Mouse (Mus musculus): Measurements from ENCODE around the gene Dnajb13. TPM values are rescaled to one million over a fixed set of nuclear protein-coding genes. Genes with fewer than 3 reads are reported as not detected.

The Dnajb13 gene
- total RNA-seq (2015) (not detected in 2 replicates), total RNA-seq (2017) (0.16 and 0.44 TPM in 2 replicates)

DNA sequence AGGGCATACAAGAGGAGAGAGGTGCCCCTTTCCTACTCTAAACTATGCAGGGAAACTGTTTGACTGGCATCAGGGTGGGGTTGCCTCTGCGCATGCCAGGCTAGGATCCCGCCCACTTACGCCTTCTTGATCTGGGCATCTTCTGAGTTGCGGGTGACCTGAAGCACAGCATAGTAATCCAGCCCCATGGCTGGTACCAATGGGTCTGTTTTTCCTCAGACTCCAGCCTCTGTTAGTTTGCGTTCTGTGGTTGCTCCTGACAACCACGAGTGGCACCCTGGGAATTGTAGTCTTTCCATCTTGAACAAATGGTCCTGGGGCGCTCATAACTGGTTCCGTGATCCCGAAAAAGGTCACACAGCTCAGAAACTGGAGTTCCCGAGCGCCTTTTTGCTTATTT, at the start of gene Dnajb13:
TSS of gene Dnajb13 (minus strand) at position 388 of the 400 bp plus-strand sequence.
- no peak for ATAC-seq (ENCODE audit: poor library complexity, severe bottlenecking)

DNA sequence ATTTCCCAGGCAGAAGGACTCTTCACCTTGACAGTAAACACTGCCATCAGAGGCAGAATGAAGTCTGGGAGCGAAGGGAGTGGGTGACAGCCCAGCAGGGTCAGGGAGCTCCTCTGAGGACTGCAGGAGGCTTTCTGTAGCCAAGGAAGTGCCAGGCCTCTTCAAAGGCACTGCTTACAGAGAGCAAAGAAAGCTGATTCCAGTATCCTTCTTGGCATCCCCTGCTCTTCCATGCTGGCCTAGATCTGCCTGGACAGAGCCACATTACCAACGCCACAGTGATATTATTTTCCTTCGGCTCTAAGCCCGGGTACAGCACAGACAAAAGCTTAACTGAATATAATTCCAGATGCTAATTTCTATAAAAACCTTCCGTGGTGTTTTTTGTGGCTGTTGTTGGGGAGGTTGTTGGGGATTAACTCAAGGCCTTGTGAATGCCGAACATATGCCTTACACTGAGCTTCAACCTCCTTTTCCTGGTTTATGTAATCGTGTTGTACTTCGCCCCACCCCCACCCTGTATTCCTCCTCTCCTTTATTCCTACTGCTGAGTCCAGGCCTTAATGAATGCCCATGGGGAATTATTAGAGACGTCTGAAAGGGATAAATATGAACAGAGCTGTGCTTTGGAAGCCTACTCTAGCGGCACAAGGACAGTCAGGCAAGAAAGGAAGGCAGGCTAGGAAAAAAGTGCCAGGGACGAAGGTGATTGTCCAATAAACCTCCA, 47.3 kb upstream of the Dnajb13 start:
- no peak for ATAC-seq (ENCODE audit: poor library complexity, severe bottlenecking)

DNA sequence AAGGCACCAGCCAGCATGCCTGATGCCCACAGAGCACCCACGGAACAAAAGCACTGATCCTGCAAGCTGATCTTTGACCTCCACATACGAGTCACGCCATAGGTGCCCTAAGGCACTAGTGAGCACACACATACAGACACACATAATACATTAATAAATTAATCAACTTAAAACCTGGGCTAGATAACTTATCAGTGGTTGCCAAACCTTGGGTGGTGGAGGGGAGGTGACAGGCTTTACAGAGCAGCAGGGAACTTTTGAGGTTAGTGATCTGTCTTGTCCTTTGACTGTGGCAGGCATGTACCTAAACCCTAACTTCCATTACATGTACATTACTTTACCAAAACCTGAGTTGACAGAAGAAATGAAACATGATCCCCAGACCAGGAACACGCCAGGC, 44.6 kb upstream of the Dnajb13 start:
- no peak for ATAC-seq (ENCODE audit: poor library complexity, severe bottlenecking)

DNA sequence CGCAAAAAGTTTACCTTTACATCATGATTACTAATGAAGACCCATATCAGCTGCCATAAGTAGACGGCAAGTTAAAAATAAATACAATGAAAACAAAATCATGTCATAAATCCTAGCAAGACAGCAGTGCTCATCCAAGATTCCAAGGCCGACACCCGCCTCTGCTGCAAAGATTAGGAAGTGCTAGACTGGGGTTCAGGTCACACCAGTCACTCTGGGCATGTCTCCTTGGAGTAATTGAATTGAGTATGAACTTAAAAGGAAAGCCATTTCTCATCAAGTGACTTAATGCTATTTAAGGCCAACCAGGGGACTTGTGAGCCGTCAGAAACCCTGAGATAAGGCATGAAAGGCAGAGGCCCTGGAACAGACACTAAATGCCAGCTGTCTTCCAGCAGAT, 42.5 kb upstream of the Dnajb13 start:
- ATAC-seq (ENCODE audit: poor library complexity, severe bottlenecking): no peak

DNA sequence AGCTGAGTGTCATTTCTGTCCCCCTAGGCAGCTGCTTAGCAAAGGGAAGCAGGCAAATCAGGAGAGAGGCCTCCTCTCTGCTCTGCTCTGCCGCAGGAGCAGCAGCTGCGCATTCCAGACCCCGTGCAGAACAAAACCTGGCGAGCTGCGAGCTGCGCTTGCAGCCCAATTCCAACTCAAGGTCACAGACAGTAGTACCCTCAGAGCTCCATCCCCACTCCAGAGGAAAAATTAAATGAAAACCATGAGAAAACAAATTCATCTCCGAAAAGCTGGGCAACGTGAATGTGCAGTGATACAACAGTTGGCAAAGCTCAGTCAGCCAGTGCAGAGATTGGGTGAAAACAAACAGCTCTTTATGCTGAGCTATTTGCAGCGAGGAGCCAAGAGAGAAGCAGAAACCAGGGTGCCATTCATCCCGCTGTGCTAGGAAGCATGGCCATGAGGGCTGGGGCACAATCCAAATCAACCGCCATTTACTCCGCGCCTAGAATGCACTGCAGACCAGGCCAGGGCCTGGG, 40.7 kb upstream of the Dnajb13 start:
- no peak for ATAC-seq (ENCODE audit: poor library complexity, severe bottlenecking)

DNA sequence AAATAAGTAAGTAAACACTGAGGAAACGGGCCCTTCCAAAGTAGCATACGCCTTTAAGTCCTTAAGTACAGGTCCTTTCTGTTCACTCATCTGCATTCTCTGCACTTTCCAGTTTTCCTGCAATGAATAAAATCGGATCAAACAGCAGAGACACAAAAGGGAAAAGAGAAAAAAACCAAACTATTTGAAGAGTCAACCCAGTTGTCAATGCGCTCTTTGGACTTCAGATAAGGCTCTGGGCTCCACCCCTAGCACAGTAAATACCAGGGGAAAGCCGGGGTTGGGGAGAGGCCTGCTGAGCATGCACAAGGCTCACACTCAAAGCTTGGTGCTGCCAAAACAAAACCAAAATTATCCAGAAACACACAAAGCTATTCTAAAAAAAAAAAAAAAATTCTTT, 40.2 kb upstream of the Dnajb13 start:
- ATAC-seq (ENCODE audit: poor library complexity, severe bottlenecking): no peak

DNA sequence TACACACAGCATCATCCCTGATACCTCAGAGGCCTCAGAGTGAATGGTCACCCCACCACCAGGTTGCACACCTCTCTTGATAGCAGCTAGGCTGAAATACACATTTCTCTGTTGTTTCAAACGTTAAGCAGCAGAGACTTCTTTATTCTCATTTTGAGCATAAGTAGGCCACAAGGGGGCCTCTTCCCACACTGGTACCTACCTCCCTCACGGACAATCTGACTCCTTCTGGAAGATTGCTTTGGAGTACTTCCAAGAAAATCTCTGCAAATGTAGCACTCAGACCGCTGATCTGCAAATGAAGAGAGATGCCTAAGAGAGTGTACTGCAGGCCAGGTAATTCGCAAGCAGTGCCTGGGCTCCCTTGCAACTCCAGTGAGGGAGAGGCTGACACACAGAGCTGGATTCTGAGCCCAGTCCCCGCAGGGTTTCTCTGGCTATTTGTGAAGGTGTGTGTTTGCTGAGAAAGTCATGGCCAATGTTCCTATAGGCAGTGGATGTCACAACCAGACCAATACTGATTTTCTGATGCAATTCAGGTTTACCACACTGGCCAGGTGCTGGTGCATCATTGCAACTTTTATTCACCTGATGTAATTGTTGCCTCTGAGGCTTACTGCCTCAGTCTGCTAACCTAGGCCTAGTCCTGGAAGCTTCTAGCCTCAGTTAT, 35.7 kb upstream of the Dnajb13 start:
- no peak for ATAC-seq (ENCODE audit: poor library complexity, severe bottlenecking)

DNA sequence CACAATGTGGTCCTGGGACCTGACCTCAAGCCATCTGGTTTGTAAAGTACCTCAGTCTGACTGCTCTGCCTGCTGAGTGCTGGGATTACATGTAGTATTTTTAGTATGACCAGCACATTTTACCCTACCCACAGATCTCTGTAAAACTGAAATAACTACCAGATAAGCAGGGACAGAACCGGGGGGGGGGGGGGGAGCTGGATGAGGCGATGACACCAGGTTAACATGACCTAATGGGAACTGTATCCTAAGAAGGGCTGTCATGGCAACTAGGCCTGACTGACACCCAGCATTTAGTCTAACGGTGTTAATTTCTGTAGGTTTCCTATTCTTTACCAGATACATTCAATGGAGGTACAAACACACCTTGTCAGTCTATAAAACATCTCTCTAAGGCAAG, 35.0 kb upstream of the Dnajb13 start:
- ATAC-seq (ENCODE audit: poor library complexity, severe bottlenecking): no peak

DNA sequence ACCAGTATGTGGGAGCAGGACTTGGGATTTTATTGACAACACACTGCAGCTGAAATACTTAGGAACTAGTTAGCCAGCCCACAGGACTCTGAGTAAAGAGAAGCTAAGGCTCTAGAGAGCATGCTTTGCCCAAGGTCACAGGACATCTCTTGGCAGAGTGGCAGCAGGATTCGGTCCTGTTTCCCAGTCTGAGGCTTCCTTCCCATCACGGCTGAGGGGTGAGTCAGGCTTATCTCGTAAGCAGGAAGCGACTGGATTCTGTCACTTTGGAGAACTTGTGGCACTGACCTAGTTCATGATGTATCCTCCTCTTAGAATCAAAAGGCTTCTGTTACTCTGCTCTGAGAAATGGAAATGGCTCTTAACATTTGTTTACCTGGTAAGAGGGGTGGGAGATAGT, 32.9 kb upstream of the Dnajb13 start:
- ATAC-seq (ENCODE audit: poor library complexity, severe bottlenecking): no peak

DNA sequence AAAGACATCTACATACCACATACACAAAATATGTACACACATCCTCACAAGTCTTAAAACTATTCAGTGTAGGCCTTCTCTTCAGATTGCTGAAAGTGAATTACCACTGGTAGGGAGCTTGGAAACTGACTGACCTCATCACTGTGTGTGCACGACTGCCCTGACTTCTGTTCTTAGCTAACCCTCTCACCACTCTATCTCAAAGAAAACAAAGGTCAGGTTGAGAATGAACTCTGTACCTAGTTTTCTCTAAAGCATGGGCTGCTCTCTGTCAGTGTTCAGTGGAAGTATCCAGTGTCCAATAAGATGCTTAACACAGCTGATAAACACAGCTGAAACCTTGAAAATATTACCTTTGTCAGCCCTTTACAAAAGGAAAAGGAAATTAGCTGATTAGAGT, 29.7 kb upstream of the Dnajb13 start:
- no peak for ATAC-seq (ENCODE audit: poor library complexity, severe bottlenecking)

DNA sequence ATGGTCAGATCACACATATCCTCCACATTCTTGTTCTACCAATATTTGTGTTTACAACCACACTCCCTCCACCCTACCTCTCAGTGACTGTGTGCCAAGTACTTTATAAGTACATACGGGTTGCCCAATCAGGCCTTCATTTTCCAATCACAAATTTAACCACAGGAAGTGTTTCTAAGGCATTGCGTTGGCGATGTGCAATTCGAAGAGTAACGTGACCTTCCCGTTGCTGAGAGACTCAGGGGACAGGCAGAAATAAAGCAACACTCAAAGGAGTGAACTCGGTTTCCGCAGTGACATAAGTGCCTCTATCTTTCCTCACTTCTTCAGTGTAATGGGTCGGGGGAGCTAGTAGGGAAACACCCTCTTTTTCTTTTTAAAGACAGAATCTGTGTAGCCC, 24.8 kb upstream of the Dnajb13 start:
- peak; percentile 77 for ATAC-seq (ENCODE audit: poor library complexity, severe bottlenecking)

DNA sequence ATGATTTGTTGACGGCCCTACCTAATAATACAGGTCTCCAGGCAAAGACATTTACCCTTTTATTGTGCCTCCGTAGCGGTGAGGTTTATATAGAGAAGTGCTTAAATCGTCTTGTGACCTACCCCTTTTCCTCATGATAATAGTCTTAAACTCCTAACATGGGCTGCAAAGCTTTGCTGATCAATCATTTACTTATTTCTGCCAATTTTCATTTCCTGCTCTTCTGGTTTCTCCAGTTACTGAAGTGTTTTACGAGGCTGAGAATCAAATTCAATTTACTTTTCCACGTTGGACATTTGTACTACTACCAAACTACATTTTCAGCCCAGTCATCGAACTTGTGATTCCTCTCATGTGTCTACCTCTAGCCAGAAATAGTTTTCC, 22.8 kb upstream of the Dnajb13 start:
- no peak for ATAC-seq (ENCODE audit: poor library complexity, severe bottlenecking)

DNA sequence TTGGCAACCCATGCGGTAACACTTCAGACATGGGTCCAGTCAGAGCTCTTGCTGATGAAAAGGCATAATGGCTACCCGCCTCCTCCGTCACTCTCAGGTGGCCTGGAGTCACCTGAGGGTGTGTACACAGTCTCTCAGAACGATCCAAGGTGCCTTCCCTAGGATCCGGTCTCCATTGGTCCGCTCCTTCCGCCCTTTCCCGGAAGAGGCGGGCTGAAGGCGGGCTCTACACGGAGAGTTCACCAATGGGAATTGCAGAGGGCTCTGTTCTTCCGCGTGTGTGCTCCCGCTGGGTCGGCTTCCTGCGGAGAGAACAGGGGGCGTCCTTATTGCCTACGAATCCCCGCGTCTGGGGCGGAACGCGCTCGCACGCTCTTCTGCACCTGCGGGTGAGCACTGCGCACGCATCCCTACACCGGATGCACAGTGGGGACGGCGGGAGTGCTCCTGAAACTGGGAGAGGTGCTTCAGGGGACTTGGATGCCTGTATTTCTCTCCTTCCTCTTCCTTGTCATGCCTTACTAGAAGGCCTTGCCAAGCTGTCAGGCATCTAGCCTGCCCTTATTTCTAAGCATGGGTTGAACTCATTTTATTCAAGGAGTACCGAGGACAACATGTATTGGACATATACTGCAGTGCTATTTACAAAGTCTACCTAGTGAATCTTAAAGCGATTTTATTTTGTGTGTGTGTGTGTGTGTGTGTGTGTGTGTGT, 22.2 kb upstream of the Dnajb13 start, which contains the start of gene Coa4:
TSS of gene Coa4 (plus strand) at position 268 of the 715 bp plus-strand sequence.
- peak; percentile 84 for ATAC-seq (ENCODE audit: poor library complexity, severe bottlenecking)

DNA sequence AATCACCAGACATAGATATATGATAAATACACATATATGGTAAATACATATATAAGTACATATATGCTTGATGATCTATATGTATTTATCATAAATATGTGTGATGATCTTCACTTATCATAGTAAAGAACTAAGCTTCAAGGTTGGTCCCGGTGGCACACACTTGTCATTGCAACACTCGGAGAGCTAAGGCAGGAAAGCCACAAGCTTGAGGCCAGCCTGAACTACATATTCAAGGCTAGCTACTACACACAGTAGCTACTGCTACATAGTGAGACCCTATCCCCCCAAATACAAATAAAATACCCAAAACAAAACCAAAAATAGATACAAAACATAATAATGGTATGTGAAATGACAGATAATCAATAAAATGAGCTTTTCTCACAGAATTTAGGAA, 21.1 kb upstream of the Dnajb13 start:
- no peak for ATAC-seq (ENCODE audit: poor library complexity, severe bottlenecking)

DNA sequence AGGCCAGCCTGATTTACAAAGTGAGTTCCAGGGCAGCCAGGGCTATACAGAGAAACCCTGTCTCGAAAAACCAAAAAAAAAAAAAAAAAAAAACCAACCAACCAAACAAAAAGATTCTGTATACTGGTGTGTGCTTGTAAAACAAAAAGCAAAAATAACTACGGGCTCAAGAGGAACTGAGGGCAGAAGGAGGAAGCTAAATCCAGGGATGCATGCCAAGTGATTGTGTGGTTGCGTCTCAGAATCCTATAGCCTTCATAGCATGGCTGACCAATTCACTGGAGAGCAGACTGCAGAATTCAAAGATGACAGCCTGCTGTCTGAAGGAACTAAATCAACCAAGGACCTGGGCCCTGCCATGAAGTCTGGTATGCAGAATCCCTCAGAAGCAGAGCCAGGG, 19.5 kb upstream of the Dnajb13 start:
- no peak for ATAC-seq (ENCODE audit: poor library complexity, severe bottlenecking)

DNA sequence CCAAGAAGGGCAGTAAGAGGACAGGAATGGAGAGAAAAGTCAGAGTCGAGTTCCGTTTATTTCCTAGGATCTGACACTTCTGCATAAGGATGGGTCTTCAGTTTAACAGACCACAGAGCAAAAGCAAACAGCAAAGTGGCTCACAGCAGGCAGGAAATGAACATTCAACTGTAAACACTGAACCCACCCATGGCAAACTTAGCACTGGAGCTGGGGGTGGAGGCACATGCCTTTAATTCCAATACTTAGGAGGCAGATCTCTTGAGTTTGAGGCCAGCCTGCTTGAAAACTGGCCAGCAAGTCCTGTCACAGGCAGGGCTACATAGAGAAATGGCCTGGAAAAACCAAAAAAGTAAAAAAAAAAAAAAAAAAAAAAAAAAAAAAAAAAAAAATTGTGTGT, 18.7 kb upstream of the Dnajb13 start:
- no peak for ATAC-seq (ENCODE audit: poor library complexity, severe bottlenecking)

DNA sequence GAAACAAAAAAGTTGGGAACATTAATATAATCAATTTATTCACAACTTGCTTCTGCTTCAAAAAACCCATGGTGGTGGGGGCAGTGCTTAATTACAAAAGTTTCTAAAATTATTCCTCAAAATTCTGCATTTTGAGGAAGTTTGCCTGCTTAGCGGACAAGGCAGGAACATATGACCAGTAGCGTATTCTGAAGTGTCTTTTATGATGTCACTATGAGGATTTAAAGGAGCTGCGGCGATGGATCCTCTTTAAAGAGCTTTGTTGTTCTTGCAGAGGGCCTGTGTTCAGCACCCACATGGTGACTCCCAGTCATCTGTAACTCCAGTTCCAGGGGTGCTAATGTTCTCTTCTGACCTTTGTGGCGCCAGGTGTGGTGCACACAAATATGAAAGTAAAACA, 16.0 kb upstream of the Dnajb13 start:
- 0 out of 2 replicates have a peak, but pooled peaks have one; percentile 27 for ATAC-seq (ENCODE audit: poor library complexity, severe bottlenecking)

DNA sequence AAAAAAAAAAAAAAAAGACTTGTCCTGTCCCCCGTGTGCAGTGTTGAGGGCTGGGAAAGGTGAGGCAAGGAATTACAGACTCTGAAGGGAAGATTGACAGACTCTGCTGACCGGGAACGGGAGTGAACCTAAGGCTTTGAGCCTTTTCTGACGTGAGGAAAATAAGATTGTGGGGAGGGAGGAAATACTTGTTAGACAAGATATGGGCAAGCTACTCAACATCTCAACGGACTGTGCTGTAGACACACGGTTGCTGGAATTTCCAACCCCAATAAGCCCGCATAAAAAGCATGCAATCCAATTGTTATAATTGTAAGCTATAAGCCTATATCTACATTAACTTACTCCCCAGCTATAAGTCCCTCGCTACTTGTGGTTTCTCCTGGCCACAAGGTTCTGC, 9.9 kb upstream of the Dnajb13 start:
- ATAC-seq (ENCODE audit: poor library complexity, severe bottlenecking): no peak

DNA sequence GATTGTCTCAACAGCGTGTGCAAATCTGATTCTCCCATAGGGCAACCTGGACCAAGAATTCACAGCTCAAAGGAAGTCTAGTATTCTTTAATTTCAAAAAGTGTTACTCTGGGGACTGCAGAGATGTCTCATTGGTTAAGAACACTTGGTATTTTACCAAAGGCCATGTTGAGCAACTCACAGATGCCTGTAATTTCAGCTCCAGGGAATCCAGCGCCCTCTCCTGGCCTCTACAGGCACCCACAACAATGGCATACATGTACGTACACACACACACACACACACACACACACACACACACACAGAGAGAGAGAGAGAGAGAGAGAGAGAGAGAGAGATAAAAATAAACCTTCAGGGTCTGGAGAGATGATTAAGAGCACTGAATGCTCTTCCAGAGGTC, 7.5 kb upstream of the Dnajb13 start:
- ATAC-seq (ENCODE audit: poor library complexity, severe bottlenecking): no peak

DNA sequence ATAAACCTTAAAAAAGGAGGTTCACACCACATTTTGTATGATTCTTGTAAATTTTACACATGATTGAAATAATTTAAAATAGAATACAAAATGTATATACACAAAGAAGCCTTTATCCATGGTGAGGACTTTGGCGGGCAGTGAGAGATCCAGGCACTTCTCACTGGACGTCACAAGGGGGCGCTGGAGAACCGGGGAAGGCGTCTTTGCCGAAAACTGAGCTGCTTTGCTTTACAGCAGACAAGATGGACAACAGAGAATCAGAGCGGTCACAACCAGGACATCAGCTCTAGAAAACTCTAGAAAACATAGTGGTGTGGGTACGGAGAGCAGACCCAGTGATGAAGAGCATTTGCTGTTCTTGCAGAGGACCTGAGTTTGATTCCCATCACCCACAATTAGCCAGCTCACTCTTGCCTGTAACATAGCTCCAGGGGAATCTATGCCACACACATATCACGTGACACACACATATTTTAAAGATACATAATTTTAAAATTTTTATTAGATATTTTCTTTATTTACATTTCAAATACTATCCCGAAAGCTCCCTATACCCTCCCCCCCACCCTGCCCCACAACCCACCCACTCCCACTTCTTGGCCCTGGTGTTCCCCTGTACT, 6.0 kb upstream of the Dnajb13 start:
- peak; percentile 99 for ATAC-seq (ENCODE audit: poor library complexity, severe bottlenecking)

DNA sequence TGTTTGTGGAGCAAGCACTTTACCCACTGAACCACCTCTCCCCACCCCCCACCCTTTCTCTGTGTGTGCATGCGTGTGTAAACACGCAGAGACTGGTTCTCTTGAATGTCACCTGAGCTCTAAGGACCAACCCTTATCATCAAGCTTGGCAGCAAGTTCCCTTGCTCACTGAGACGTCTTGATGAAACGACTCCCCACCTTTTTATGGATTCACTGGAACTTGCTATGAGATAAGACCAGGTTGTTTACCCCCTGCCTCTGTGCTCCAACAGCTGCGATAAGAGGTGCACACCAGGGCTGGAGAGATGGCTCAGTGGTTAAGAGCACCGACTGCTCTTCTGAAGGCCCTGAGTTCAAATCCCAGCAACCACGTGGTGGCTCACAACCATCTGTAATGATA, 5.4 kb upstream of the Dnajb13 start:
- no peak for ATAC-seq (ENCODE audit: poor library complexity, severe bottlenecking)

Measured in megakaryocyte, adult 5-6 weeks (primary cell).